Mouse (Mus musculus) 3T3-L1 (cell line): ENCODE measurements at regions not wholly inside any gene's neighbourhood (a gene's known extent, or its start where the extent isn't known, plus 50 kb on each side); places are given as distances from the start of the nearest gene placed in this dataset.

ENCODE experiments used
- DNase-seq: peaks from one replicate; pipeline ENCODE4 v3.0.0-alpha.2; 2015; ENCODE audit warnings: low read depth, low spot score

GRCm38 (mm10) chr4:61909409-61909808, 74.4 kb upstream of the Mup5 start:
- DNase-seq = peak; percentile 32

GRCm38 (mm10) chr4:61902136-61902535, 67.1 kb upstream of the Mup5 start:
- DNase-seq = no peak

DNA sequence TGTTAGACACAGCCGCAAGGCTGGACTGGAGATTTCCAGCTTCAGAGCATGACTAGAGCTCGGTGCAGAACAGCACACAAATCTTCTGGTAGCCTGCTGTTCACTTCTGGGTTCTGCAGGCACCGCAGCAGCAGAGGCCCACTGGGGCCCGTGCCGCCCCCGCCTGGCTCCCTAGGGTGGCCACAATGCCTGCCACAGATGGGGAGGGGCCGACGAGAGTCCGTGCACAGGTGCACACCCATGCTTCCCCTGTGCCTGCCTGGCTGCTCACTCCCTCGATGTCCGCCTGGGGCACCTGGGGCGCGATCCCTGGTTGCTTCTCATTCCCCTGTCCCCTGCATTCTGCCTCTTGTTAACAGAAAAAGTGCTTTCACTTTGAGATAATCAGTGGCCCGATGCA, 63.2 kb upstream of the Mup5 start:
- DNase-seq = no peak

DNA sequence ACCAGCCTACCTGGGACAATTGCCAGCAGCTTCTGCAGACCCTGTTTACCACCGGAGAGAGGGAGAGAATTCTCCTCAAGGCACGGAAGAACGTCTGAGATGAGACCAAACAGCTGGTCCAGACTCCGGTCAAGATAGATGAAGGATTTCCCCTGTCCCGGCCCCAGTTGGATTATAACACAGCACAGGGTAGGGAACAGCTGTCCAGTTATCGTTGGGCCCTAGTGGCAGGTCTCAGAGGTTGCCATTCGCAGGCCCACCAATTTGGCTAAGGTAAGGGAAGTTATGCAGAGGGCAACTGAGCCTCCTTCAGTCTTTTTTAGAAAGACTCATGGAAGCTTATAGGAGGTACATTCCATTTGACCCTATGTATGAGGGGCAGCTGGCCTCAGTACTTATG, 62.1 kb upstream of the Mup5 start:
- no peak for DNase-seq
